Mouse (Mus musculus): ENCODE data around the gene Apol9b.
"Not testable (repeated sequence)": the region's sequence is repeated elsewhere in the genome, so short reads cannot be mapped to it uniquely, and the experiment has no call there.

Gene Apol9b

GRCm38 (mm10) chr15:77728739-77729138 lies at the start of gene Apol9b:
TSS of gene Apol9b (plus strand) at chr15:77729039.
- DNase-seq (ENCODE audit: low spot score in 2 of 2): not testable (repeated sequence)

GRCm38 (mm10) chr15:77683944-77684343 lies 44.9 kb upstream of the Apol9b start:
- DNase-seq (ENCODE audit: low spot score in 2 of 2): peak in 1 of 2 experiments; percentile 12

DNA sequence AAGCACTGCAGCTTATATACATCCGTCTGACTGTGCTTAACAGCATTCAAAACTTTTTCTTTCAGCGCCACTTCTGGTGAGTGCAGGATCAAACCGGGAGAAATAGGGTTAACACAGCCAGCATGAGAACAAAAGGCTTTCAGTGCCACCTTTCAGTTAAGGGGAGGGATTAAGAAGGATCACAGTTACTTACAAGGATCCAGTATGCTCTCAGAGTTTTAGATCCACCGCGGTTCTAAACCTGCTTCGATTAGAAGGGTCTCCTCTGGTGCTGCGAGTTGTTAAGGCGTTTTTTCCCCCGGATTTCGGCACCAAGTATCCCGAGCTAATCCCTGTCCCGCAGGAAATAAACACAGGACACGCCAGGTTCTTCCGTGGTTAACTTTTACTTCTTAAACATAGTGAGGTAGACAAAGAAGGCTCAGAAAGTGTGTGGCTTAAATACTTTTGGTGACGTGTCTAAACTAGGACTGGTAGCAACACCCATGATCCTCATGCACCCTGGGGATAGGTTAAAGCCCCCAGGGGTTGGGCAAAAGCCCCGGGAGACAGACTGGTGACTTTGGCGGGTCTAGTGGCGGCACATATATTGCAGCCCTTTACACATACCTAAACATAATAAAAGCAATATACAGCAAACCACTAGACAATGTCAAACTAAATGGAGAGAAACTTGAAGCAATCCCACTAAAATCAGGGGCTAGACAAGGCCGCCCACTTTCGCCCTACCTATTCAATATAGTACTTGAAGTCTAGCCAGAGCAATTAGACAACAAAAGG lies 37.1 kb upstream of the Apol9b start:
- DNase-seq (ENCODE audit: low spot score in 2 of 2): not testable (repeated sequence)

- peak; percentile 2 to 8 for DNase-seq (ENCODE audit: low spot score in 2 of 2)
These were observed 34.0 kb upstream of the Apol9b start for GRCm38 (mm10) chr15:77694687-77695295.

DNA sequence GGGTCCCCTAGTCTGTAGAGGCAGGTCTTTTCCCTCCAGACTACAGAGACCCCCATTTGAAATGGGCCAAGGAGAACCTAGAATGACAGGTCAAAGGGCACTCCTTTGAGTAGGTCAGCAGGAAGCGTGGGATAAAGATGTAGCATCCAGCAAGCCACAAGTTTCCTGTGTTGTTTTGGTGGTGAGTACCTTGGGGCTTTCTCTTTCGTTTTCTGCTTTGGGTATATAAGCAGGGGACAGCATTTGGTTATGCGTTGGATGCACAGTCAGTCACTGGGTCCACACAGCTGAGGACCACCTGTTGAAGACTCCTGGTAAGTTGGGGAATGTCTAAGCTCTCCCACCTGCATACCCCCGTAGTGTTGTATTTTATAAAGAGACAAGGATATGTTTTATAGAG lies 30.2 kb upstream of the Apol9b start, which contains the start of gene Apol7e:
Apol7e (plus strand) TSS at position 202 of the 400 bp plus-strand sequence.
- DNase-seq (ENCODE audit: low spot score in 2 of 2): not testable (repeated sequence)

DNA sequence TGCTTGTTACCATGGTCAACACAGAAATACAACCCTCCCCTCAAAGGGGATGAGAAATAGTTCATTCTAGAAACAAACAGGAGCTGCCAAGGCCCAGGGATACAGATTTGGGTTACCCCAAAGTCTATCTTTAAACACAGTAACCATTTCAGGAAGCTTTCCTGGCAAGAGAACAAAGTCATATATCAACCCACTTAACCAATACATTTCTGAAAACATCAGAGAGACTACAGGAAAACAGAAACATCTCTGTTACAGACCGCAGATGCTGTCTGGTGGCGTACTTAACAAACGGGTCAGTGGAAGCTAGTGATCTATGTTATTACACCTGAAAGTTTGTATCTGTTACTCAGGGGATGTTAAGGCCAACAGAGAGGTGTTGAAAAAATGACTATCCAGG lies 23.5 kb upstream of the Apol9b start:
- not testable (repeated sequence) for DNase-seq (ENCODE audit: low spot score in 2 of 2)

GRCm38 (mm10) chr15:77708936-77709335 lies 19.9 kb upstream of the Apol9b start:
- DNase-seq (ENCODE audit: low spot score in 2 of 2): not testable (repeated sequence)

DNA sequence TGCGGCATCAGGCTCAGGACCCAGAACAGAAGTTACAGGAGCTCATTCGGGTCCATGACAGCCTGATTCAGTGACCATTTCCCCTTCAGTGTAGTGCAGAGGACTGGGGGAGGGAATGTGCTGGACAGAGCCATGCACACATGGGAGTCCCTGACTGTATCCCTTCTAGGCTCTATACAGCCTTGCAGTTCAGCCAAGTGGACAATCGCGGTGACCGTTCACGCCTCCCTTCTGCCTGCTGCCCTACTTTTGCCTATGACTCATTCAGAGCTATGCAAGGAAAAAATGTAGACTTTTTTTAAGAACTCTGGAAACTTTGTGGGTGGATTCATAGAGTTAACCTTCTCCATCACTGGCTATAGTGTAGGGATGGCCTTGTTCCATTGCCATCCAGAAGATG lies 10.6 kb upstream of the Apol9b start:
- not testable (repeated sequence) for DNase-seq (ENCODE audit: low spot score in 2 of 2)

GRCm38 (mm10) chr15:77721509-77721908 lies 7.3 kb upstream of the Apol9b start:
- DNase-seq (ENCODE audit: low spot score in 2 of 2): not testable (repeated sequence)

GRCm38 (mm10) chr15:77724208-77724911 lies 4.5 kb upstream of the Apol9b start:
- not testable (repeated sequence) for DNase-seq (ENCODE audit: low spot score in 2 of 2)

DNA sequence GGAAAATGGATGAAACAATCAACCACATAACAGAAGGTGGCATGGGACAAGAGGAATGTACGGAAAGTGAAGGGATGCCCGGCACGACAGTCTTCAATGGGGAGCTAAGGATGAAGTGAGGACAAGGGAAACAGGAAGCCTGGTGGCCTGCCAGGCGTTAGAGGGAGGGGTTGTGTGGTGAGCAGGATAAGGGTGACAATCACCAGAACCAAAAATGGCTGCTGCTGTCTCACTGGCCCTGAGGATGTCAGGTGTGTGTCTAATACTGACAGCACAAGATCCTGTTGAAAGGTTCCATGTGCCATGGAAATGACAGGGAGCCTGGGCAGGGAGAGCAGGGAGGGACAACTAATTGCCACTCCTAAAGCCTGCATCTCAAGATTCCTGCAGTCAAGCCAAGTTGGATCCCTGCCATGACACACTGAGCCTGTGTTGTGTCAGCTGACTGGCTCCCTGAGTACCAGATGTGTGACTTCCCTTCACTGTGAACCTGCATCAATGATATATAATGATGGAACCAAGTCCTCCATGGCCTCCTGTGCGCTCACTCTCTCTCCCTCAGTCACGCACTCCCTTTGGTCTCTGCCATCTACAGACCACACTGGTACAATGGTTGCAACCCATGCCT lies 3.3 kb upstream of the Apol9b start:
- DNase-seq (ENCODE audit: low spot score in 2 of 2): not testable (repeated sequence)

DNA sequence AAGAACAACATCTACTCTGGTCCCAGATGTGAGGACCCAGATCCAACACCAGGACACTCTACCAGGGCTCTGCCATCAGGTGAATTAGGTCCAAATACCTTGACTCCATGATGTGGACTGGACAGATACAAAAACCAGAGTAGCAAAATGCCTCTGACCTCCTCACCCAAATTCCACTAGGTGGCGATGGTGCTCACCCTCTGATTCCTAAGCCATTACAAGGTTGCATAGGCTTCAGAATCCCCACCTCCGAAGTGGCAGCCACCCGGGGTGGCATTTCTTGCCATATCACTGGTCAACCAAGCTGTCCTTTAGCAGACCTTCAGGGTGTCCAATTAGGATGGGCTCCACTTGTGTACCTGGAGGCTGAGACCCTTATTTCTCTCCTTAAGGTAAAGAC lies 1.7 kb upstream of the Apol9b start:
- not testable (repeated sequence) for DNase-seq (ENCODE audit: low spot score in 2 of 2)

DNA sequence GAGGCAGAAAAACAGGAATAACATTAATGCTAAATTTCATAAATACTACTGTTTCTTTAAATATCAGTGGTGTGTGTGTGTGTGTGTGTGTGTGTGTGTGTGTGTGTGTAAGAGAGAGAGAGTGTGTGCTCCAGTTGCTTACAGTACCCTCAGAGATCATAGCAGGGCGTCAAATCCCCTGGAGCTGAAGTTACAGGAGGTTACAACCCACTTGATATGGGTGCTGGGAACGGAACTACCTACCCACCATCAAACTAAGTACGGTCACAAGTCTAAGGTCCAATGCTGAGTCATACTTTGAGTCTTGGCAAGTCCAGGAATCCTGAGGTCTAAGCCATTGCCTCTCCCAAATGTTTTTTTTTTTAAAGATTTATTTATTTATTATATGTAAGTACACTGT lies 1.1 kb upstream of the Apol9b start:
- not testable (repeated sequence) for DNase-seq (ENCODE audit: low spot score in 2 of 2)

GRCm38 (mm10) chr15:77731605-77732004 lies 2.8 kb downstream of the Apol9b start:
- no peak for DNase-seq (ENCODE audit: low spot score in 2 of 2)

GRCm38 (mm10) chr15:77732851-77733250 lies 4.0 kb downstream of the Apol9b start:
- not testable (repeated sequence) for DNase-seq (ENCODE audit: low spot score in 2 of 2)

GRCm38 (mm10) chr15:77733380-77733779 lies 4.5 kb downstream of the Apol9b start:
- DNase-seq (ENCODE audit: low spot score in 2 of 2): not testable (repeated sequence)

- not testable (repeated sequence) for DNase-seq (ENCODE audit: low spot score in 2 of 2)
These were observed 5.1 kb downstream of the Apol9b start for GRCm38 (mm10) chr15:77733903-77734302.

DNA sequence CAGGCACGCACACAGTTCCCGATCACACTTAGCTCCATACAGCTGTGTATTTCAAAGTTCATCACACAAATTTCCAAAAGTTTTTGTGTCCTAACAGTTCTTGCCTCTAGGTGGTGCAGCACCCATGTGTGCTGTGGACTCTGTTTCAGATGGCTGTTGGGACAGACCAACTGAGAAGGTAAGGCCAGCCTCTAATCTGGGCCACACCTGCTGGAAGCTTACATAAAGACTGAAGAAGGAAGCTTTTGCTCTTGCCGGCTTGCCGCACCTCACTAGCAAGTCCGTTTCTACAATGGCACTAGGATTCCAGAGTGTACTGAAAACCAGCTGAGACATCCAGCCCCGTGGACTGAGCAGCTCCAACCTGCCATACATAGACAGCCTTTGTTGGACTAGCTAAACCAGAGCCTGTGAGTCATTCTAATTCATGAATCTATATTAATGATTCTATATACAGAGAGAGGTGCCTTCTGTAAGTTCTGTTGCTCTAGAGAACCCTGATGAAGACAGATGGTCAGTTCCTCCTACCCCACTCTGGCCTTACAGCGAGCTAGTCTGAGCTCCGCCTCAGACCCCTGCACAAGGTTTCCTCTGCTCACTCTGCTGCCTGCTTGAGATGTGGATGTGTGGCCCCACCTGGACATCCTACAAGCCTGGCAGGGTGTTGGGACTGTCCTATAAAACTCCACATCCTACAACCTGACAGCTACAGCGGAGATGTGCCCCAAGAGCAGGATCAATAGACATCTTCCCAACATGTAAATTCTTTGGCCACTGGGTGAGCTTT lies 11.9 kb downstream of the Apol9b start:
- DNase-seq (ENCODE audit: low spot score in 2 of 2): no peak

- not testable (repeated sequence) for DNase-seq (ENCODE audit: low spot score in 2 of 2)
These were observed 12.7 kb downstream of the Apol9b start for GRCm38 (mm10) chr15:77741556-77741955.

DNA sequence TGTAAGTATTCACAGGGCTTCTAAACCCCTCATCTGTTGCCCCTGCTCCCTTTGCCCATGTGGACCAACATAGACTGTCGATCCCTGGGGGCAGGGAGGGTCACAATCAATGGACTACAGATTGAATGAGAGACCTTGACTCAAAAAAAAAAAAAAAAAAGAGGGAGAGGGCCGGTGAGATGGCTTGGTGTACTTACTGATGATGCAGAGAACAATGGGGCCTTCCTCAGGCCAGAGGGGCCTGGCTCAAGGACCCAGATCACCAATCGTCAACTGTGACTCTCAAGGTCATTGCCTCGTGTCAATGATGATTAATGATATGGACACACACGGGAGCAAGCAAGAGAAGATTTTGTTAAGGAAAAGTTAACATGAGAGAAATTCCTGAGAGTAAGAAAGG lies 15.8 kb downstream of the Apol9b start:
- DNase-seq (ENCODE audit: low spot score in 2 of 2): no peak

DNA sequence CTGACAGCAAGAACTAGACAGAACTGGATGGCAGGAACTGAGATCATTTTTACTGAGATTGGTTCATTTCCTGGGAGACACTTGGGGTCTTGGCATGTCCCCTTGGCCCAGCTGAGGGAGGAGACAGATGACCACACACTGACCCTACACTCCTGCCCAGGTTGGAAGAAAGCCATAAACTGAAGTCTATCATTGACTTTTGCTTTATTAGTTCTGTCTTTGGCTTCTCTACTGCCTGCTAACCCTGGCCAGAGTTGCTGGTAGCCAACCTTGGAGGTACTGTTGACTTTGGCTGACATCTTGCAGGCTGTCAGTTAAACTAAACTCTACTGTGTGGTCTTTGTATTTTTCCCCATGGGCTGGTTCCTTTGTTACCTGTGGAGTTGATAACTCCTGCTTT lies 16.2 kb downstream of the Apol9b start:
- DNase-seq (ENCODE audit: low spot score in 2 of 2): no peak
